Mouse (Mus musculus) heart, embryonic 14.5 days (tissue): Measurements from ENCODE around the gene Zc3h12c. TPM values are rescaled to one million over a fixed set of nuclear protein-coding genes. Genes with fewer than 3 reads are reported as not detected.

ENCODE experiments used
- ATAC-seq: fragments of 200-750 bp; cut with Nextera tagmentation; 2 replicates; pipeline ENCODE4 v1.8.0; 2017; ENCODE audit warnings: low read depth, moderate TSS enrichment; ENCODE audit not compliant: insufficient number of reproducible peaks, insufficient read depth, low FRiP score
- H3K27ac ChIP-seq, 2 experiments: fragments of 200-500 bp in 1 of 2; fragments of 300-500 bp in 1 of 2; sonication (generic) in 1 of 2; replicated peaks in 1 of 2; 2 replicates each; pipeline ENCODE4 v1.5.1; 2012 to 2014; ENCODE audit warnings: low read depth in 2 of 2, low read length in 2 of 2, control low read depth in 1 of 2, mild to moderate bottlenecking in 1 of 2, mixed read lengths in 1 of 2; ENCODE audit not compliant: control insufficient read depth in 1 of 2, insufficient read depth in 1 of 2
- H3K27me3 ChIP-seq: fragments of 300-500 bp; sonication (generic); 2 replicates; pipeline ENCODE4 v1.6.1; 2014; ENCODE audit warnings: mild to moderate bottlenecking, low read length, control low read depth; ENCODE audit not compliant: control insufficient read depth, insufficient read depth
- H3K36me3 ChIP-seq: fragments of 300-500 bp; sonication (generic); 2 replicates; pipeline ENCODE4 v1.6.1; 2014; ENCODE audit warnings: mild to moderate bottlenecking, control low read depth, low read length, mixed read lengths; ENCODE audit not compliant: control insufficient read depth, insufficient read depth
- H3K4me1 ChIP-seq, 2 experiments: fragments of 200-500 bp in 1 of 2; fragments of 300-500 bp in 1 of 2; sonication (generic) in 1 of 2; 2 replicates each; pipeline ENCODE4 v1.6.1; 2012 to 2014; ENCODE audit warnings: low read length in 2 of 2, control low read depth in 1 of 2, mixed read lengths in 1 of 2; ENCODE audit not compliant: control insufficient read depth in 2 of 2, insufficient read depth in 2 of 2
- H3K4me2 ChIP-seq: fragments of 300-500 bp; sonication (generic); 2 replicates; pipeline ENCODE4 v1.6.1; 2014; ENCODE audit warnings: mild to moderate bottlenecking, low read length
- H3K4me3 ChIP-seq, 2 experiments: fragments of 200-500 bp in 1 of 2; fragments of 300-500 bp in 1 of 2; sonication (generic) in 1 of 2; 2 replicates each; pipeline ENCODE4 v1.5.1; 2012 to 2014; ENCODE audit warnings: low read length in 2 of 2, mild to moderate bottlenecking in 2 of 2, control low read depth in 1 of 2, low read depth in 1 of 2, moderate library complexity in 1 of 2; ENCODE audit not compliant: control insufficient read depth in 1 of 2, insufficient read depth in 1 of 2
- H3K9ac ChIP-seq: fragments of 300-500 bp; sonication (generic); 2 replicates; pipeline ENCODE4 v1.6.1; 2014; ENCODE audit warnings: mild to moderate bottlenecking, low read length
- H3K9me3 ChIP-seq: fragments of 300-500 bp; sonication (generic); 2 replicates; pipeline ENCODE4 v1.6.1; 2016; ENCODE audit warnings: low read length, control low read depth; ENCODE audit not compliant: control insufficient read depth
- WGBS: fragments of 180-500 bp; shearing (Covaris S2); extraction: QIAGEN DNeasy Blood & Tissue Kit; methylation state at CpG from one replicate; pipeline ENCODE4 v1.1.7; 2014; 5-methylcytosine and 5-hydroxymethylcytosine counted together
- polyA plus RNA-seq: library from polyadenylated mRNA; unstranded; fragments of >200 nt; fragmentation: Nextera tagmentation; extraction: Ambion mirVana; gene quantifications from 2 replicates; pipeline ENCODE4 v1.2.1, GENCODE M21; 2014

Zc3h12c gene
- 4.4 and 4.6 TPM in 2 replicates for polyA plus RNA-seq

GRCm38 (mm10) chr9:52167863-52168685 is at the start of gene Zc3h12c:
TSS of gene Zc3h12c (minus strand) at chr9:52168572.
- Histone ChIP-seq H3K4me2 (peak within 1 kb of the TSS; percentile 70), H3K9ac (peak within 1 kb of the TSS; percentile 94), H3K4me3 (peak within 1 kb of the TSS; percentile 76 to 77), H3K27ac (peak within 1 kb of the TSS; percentile 78 to 96), H3K4me1 (peaks cover 2 to 20% of the 10 kb centered on the region in 2 experiments; a peak in 3 of 4 replicates), H3K9me3 (no peaks in the 10 kb centered on the region), H3K36me3 (no peaks in the 10 kb centered on the region), H3K27me3 (no peaks in the 10 kb centered on the region)
- WGBS: under 1% methylated on average over 88 of the region's 100 CpGs
- ATAC-seq: peak; percentile 69

DNA sequence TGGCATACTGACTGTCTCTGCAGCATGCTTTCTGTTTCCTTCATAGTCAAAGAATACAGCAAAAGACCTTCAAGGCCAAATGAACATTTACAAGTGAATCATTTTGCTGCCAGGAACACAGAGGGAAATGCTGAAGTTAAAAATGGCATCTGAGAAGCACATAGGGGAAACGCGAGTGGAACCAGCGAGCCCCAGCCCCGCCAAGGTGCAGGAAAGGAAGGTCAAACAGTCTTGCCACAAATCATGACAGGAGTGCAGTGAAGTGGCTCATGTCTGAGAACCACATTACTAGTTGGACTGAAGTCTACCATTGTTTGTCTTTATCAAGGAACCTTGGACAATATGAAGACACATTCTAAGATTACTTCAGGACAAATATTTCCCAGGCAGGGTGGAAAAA is 49.3 kb upstream of the Zc3h12c start:
- Histone ChIP-seq H3K27me3 (no peaks in the 10 kb centered on the region), H3K9me3 (no peaks in the 10 kb centered on the region), H3K4me2 (no peak overlapping the region), H3K27ac (no peak overlapping the region), H3K4me3 (no peak overlapping the region), H3K9ac (no peak overlapping the region), H3K4me1 (no peaks in the 10 kb centered on the region), H3K36me3 (no peaks in the 10 kb centered on the region)
- ATAC-seq: no peak
- 48% methylated on average over 4 of the region's 4 CpGs for WGBS

DNA sequence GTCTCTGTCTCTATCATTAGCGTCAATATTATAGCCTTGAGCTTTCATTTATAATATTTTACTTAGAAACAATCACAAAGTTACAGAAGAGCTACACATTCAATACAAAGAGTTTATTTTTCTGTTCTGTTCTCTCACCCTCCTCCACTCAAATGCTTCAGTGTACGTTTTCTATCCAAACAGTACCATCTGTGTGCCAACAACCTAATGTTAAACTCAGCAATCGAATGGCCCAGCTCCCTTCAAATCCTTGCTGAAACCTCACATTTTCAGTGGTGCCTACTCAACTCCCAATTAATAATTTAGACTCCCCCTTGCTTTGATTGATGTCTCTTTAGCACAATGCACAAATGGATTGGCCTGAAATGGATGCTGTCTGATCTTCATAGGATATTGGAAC is 46.9 kb upstream of the Zc3h12c start:
- no peak overlapping the region for H3K4me2 ChIP-seq
- no peak for ATAC-seq
- H3K27ac ChIP-seq: no peak overlapping the region
- no peaks in the 10 kb centered on the region for H3K9me3 ChIP-seq
- no peaks in the 10 kb centered on the region for H3K36me3 ChIP-seq
- no peak overlapping the region for H3K9ac ChIP-seq
- H3K27me3 ChIP-seq: no peaks in the 10 kb centered on the region
- 82% methylated on average over 3 of the region's 3 CpGs for WGBS
- no peaks in the 10 kb centered on the region for H3K4me1 ChIP-seq
- H3K4me3 ChIP-seq: no peak overlapping the region

DNA sequence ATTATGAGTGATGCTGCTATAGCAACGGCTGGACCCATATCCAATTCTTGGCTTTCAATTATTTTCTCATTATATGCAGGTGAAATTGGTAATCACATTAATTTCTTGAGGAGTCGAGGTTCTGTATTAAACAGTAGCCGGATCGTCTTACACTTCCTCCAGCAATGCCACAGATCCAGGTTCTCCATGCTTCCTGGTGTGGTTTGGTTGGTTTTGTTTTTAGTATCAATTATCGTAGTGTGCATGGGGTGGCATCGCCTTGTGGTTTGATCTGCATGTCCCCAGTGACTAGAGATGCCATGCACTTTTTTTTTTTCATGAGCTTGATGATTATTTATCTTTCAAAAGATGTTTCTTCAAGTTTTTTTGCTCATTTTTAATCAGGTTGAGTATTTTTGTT is 44.0 kb upstream of the Zc3h12c start:
- Histone ChIP-seq H3K36me3 (no peaks in the 10 kb centered on the region), H3K4me1 (no peaks in the 10 kb centered on the region), H3K27ac (no peak overlapping the region), H3K4me3 (no peak overlapping the region), H3K4me2 (no peak overlapping the region), H3K27me3 (no peaks in the 10 kb centered on the region), H3K9me3 (no peaks in the 10 kb centered on the region), H3K9ac (no peak overlapping the region)
- no peak for ATAC-seq
- 85% methylated on average over 6 of the region's 6 CpGs for WGBS

DNA sequence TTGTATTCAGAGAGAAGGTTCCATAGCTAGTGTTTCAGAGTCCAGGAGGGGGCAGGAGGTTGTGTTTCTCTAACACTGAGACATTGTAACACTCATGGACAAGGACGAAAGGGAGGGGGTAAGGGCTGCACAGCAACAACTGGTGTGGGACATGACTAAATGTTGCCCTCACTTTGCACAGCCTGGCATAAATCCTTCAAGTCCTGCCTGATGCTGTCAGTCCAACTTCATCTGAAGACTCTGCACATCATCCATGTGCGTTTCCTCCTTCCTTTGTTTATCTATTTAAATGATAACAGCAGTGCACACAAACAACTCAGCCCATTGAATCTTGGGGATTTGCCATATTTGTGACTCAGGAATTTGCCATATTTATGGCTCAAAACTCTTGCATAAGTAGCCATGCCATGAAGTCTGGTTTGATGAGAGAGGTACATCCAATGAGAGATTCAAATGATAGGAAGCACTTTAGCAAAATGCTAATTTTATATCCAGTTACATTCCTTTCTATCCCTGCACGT is 40.2 kb upstream of the Zc3h12c start:
- H3K27me3 ChIP-seq: no peaks in the 10 kb centered on the region
- no peak overlapping the region for H3K4me3 ChIP-seq
- 59% methylated on average over 3 of the region's 3 CpGs for WGBS
- H3K27ac ChIP-seq: no peak overlapping the region
- H3K4me1 ChIP-seq: no peaks in the 10 kb centered on the region
- no peaks in the 10 kb centered on the region for H3K36me3 ChIP-seq
- no peak overlapping the region for H3K9ac ChIP-seq
- no peaks in the 10 kb centered on the region for H3K9me3 ChIP-seq
- no peak overlapping the region for H3K4me2 ChIP-seq
- no peak for ATAC-seq

DNA sequence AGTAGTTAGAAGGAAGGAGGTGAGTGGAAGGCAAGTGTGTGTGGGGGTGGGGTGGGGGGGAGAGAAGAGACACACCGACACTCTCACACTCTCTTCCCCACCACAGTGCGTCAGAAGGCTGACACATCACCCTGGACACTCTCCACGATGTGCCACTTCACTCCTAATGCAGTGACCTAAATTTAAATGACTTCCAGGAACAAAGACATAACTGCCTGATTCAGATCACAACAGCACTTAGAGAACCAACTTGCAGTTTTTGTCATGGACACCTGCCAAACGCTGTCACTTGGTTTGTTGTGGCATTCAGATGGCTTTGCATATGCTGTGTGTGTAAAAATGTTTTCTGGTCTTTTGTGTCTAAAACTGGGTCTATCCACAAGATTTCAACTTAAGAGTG is 34.8 kb upstream of the Zc3h12c start:
- no peak for ATAC-seq

DNA sequence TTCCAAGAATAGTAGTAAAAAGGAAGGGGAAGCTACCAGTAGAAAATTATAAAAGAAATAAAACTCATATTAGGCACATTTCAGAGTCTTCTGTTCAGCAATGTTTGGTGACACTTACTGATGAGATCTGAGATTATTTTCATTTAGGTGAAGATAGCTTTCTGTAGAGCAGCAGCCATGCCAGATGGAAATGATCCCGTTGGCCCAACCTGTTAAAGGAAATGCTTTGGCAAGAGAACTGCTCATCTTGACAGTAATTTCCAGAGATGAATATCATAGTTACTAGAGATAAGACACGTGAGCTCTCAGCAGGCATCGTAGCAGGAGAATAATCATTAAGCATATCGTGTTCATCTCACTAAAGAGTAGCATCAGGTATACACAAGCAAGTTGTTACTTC is 31.9 kb upstream of the Zc3h12c start:
- Histone ChIP-seq H3K36me3 (no peaks in the 10 kb centered on the region), H3K4me2 (no peak overlapping the region), H3K27ac (no peak overlapping the region), H3K4me1 (peaks cover 0 to 2% of the 10 kb centered on the region in 2 experiments; a peak in 1 of 4 replicates), H3K27me3 (no peaks in the 10 kb centered on the region), H3K9me3 (no peaks in the 10 kb centered on the region), H3K4me3 (no peak overlapping the region), H3K9ac (no peak overlapping the region)
- no peak for ATAC-seq
- WGBS: 77% methylated on average over 4 of the region's 4 CpGs

More for the DNA sequence above, 34.8 kb upstream of the Zc3h12c start:
- Histone ChIP-seq H3K9ac (no peak overlapping the region), H3K36me3 (no peaks in the 10 kb centered on the region), H3K4me3 (no peak overlapping the region), H3K4me2 (no peak overlapping the region), H3K27me3 (no peaks in the 10 kb centered on the region), H3K9me3 (no peaks in the 10 kb centered on the region), H3K4me1 (0 out of 4 replicates have a peak, but pooled peaks cover 0 to 2% of the 10 kb centered on the region in 2 experiments), H3K27ac (no peak overlapping the region)
- WGBS: 49% methylated on average over 4 of the region's 4 CpGs
